Mouse (Mus musculus): Measurements from ENCODE around the gene Sh3pxd2a.

Gene Sh3pxd2a

GRCm38 (mm10) chr19:47489233-47489632 lies 25.0 kb upstream of the Sh3pxd2a start:
- DNase-seq: no peak

GRCm38 (mm10) chr19:47488250-47488649 lies 24.0 kb upstream of the Sh3pxd2a start:
- no peak for DNase-seq

- no peak for DNase-seq
Observed at GRCm38 (mm10) chr19:47487572-47487971, 23.4 kb upstream of the Sh3pxd2a start.

DNA sequence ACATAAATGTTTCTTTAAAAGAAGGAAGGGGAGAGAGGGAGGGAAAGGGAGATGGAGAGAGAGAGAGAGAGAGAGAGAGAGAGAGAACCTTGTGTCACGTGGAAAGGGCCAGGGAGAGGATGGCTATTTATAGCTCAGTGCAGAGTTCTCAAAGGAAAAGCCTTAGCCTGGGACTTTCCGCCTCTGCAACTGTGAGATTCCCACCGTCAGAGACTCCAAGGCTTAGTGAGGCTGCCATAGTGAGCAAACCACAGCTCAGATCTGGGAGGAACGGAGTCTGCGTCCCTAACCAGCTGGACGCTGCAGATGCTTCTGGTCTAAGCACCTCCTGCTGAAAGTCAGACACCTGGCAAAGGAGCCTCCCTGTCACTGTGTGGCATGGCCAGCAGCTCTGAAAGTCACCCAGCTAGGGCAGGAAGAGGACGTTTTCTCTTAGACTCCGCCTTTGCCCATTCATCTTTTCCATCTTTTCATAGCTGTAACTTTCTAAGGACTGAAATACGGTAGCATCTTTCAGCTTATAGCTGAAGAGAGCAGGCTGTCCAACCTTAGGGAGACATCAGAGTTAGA lies 21.9 kb upstream of the Sh3pxd2a start:
- DNase-seq: no peak

DNA sequence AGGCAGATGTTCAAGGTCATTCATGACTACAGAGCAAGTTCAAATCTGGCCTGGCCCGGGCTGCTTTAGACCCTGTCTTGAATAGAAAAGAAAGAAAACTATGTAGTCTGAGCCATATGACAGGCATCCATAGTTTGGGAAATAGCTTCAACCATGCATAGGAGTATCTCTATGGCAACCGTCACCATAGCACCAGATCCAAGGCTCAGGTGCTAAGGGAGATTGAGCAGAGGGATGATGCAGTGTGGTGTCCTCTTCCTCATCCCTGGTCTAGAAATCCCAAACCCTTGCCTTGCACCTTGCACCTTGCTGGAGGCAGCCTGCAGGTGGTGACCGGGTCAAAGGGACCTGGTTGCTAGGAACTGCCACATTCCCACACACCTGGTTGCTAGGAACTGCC lies 19.9 kb upstream of the Sh3pxd2a start:
- DNase-seq: peak; percentile 48

GRCm38 (mm10) chr19:47483346-47483745 lies 19.1 kb upstream of the Sh3pxd2a start:
- DNase-seq: no peak

GRCm38 (mm10) chr19:47473453-47473852 lies 9.3 kb upstream of the Sh3pxd2a start:
- no peak for DNase-seq

- no peak for DNase-seq
Observed at GRCm38 (mm10) chr19:47472881-47473400, 8.7 kb upstream of the Sh3pxd2a start.

DNA sequence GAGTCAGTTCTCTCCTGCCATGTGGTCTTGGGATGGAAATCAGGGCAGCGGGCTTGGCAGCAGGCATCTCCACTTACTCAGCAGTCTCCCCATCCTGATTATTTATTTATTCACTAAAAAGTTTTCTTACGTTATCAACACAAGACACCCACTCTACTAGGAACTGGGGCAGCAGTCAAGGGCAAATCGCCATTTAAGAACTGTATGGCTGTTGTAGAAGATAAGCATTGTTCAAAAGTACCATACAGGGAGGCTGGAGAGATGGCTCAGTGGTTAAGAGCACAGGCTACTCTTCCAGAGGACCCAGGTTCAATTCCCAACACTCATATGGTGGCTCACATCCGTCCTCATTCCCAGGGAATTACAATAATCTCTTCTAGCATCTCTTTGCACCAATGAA lies 7.6 kb upstream of the Sh3pxd2a start:
- no peak for DNase-seq

DNA sequence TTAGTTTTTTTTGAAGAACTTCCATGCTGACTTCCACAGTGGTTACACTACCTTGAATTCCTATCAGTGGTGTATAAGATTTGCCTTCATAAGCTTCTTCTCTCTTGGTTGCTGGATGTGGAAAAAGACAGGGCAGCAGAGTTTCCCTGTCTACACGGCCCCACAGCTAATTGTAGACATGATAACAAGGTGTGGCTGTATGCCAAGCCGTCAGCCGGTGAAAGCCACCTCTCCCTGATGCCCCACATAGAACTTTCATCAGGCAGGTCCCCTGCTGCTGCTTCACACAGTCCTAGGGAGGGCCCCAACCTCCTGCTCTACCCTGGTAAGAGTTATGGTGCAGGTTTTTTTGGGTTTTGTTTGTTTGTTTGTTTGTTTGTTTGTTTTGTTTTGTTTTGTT lies 4.5 kb upstream of the Sh3pxd2a start:
- no peak for DNase-seq

GRCm38 (mm10) chr19:47466775-47467174 lies 2.6 kb upstream of the Sh3pxd2a start:
- no peak for DNase-seq

GRCm38 (mm10) chr19:47465467-47465866 lies 1.3 kb upstream of the Sh3pxd2a start:
- DNase-seq: no peak

DNA sequence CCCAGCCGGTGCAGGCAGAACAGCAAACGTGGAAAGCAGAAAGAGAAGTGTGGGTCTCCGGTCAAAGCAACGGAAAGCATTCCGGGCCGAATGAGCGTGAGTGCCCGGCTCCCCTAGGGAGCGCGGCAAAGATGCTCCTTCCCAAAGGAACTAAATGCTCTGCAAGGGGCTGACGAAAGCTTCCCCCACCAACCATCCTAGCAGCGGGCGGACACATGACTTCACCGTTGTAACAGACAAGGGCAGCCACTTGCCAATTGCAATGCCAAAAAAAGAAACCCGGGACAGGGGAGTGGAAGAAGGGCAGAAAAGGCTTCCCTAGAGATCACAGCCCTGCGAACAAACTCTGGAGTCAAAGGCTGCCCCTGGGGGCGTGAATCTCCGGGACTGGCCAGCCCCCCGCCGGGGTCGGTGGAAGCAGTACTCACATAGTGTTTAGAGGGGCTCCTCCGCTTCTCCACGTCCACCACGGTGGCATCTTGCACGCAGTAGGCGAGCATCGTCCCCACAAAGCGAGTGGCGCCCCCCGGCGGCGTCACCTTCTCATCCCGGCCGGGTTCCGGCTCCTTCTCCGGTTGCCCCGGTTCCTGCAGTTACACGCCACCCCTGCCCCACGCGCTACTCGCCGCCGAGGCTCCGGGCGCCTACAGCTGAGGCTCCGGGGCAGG lies 431 bp downstream of the Sh3pxd2a start:
- peak; percentile 71 for DNase-seq

GRCm38 (mm10) chr19:47463206-47463605 lies 995 bp downstream of the Sh3pxd2a start:
- no peak for DNase-seq

GRCm38 (mm10) chr19:47462725-47463124 lies 1.5 kb downstream of the Sh3pxd2a start:
- DNase-seq: no peak

- DNase-seq: no peak
Observed at GRCm38 (mm10) chr19:47461838-47462237, 2.4 kb downstream of the Sh3pxd2a start.

- no peak for DNase-seq
Observed at GRCm38 (mm10) chr19:47461386-47461785, 2.8 kb downstream of the Sh3pxd2a start.

DNA sequence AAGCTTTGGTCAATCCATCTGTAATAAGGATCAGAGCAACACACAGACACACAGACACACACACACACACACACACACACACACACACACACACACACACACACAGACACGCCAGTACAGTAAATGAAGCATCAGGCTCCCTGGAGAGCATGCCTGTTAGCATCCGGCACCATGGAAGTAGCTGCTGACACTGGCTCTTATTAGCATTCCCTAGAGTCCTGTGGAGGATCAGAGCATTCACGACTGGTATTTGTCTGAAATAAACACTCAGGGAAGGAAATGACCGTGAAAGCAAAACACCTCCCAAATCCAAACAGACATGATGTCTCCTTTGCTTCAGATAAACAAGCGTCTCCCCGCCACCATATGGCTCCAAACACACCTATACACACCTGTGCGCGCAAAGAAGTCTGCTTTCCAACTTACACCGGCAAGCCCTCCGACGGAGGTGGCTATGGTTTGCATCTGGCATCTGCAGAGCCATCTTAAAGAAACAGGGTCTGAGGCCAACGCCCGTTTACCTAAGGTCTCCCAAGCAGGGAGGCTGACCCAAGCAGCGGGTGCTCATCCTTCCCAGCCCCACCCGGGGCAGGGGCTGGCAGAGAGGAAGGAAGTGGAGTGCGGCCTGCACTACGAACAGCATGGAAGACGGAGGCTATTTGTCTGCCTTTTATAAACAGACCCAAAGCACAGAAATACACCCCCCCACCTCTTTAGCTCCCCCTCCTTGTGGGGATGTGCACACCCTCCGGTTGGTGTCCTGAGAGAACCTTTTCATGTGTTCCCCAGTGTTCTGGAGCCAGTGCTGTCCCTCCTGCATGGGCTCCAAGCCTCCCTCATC lies 3.9 kb downstream of the Sh3pxd2a start:
- DNase-seq: no peak

DNA sequence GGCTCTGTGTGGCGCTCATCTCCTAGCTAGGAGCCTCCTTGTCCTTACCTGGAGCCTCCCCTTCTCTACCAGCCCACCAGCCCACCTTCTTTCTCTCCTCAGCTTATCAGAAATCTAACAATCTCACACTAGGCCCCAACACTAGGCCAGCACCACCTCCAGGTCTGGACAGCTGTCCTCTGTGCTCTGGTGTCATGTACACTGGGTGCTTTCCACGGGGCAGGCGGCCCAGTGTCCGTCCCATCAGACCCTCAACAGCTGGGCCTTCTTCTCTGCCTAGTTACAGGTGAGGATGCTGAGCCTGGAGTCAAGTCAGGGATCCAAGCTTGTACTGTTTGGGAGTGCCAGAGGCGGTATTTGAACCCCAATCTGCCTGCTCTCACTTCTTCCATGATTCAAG lies 5.0 kb downstream of the Sh3pxd2a start:
- DNase-seq: no peak

DNA sequence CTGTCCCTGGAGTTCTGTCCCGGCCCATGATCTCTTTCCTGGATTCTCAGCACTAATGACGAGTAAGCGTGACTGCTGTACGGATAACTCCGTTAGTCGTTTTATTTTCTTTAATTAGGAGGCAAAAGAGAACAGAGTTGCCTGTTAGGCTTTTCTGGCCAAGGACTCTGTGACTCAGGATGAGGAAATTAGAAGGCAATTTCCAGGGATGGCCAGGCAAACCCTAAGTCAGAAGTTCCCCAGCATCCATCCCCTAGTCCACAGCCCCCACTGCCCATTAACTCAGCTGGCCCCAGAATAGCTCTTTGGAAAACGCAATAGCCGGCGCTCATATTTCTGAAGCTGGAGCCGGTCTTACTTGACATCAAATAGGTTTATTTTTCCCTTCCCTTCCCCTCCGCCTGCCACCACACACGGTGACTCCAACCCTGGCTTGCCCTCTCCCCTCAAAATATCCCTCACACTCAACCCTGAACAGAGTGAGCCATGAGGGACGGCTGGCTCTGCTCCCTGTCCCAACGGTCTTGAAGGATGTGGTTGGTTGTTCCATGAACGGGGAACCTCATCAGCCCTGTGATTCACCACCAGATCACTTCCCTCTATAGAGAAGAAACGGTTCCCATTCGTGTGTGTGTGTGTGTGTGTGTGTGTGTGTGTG lies 5.6 kb downstream of the Sh3pxd2a start:
- no peak for DNase-seq

DNA sequence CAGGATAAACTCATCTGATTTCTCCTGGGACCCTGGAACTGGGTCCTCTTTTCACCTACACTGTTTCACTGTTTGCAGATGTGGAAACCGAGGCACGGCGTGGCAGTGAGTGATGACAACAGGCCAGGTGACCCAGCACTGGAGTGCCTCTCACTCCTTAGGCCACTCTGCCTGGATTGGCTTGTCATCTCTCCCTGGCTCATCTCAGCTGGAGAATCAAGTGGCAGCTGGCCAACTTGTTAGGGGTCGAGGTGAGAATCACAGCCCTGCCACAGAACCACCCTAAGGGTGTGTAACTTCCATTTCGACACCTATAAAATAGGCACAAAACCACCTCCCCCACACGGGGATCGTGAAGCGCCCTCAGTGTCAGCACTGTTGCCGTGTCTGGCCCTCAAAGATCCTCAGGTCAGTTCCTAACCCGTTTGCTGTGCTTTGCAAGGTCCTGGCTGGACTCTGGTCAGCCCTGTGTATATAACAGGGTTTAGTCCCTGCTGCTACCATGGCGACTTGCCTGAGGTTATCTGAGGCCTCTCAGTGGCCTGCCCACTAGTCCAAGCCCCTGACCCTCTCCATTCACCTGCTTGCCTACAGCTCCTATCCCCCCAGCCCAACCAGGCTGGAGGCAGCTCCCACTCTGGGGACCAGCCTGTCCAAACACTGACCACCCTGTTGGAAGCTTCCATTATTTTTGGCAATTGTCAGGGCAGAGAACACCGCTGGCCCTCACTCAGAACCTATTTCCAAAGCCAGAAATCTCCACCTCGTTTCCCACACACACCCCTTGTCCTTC lies 6.3 kb downstream of the Sh3pxd2a start:
- no peak for DNase-seq

DNA sequence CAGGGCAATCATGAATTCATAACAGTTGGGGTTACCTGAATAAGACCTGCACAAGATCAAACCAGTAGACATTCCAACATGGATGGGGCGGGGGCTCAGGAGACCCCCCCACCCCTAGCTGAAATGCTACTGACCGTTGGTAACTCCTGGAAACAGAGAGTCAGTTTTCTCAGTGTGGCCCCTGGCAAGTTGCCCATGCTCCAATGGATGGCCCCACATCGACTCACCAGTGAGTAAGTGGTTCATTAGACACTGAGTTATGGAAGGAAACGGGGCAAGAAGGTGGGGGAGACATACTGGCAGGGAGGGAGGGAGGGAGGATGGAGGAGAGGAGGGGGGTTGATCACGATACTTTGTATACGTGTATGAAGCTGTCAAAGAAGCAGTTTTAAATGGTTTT lies 8.2 kb downstream of the Sh3pxd2a start:
- no peak for DNase-seq

Measured in right cerebral cortex, postnatal 25 days (tissue).